Mouse (Mus musculus) hindbrain, embryonic 14.5 days (tissue): ENCODE data around the gene Sapcd1. TPM values are rescaled to one million over a fixed set of nuclear protein-coding genes. Genes with fewer than 3 reads are reported as not detected.
"Not testable (repeated sequence)": the region's sequence is repeated elsewhere in the genome, so short reads cannot be mapped to it uniquely, and the experiment has no call there.

Experiments
- ATAC-seq: fragments of 200-750 bp; cut with Nextera tagmentation; 2 replicates; pipeline ENCODE4 v1.8.0; 2017; ENCODE audit warnings: moderate number of reproducible peaks, mild to moderate bottlenecking, moderate TSS enrichment, moderate library complexity; ENCODE audit not compliant: low FRiP score
- DNase-seq: peaks from one replicate; pipeline ENCODE4 v3.0.0-alpha.2; 2015; ENCODE audit warnings: low spot score
- H3K27ac ChIP-seq: fragments of 300-500 bp; sonication (generic); 2 replicates; pipeline ENCODE4 v1.5.1; 2014; ENCODE audit warnings: mild to moderate bottlenecking, moderate library complexity
- H3K27me3 ChIP-seq: fragments of 300-500 bp; sonication (generic); 2 replicates; pipeline ENCODE4 v1.6.1; 2014; ENCODE audit warnings: mild to moderate bottlenecking, low read length, mixed read lengths; ENCODE audit not compliant: control insufficient read depth, insufficient read depth
- H3K36me3 ChIP-seq: fragments of 300-500 bp; sonication (generic); replicated peaks from 2 replicates; pipeline ENCODE4 v1.6.1; 2014; ENCODE audit not compliant: control insufficient read depth, insufficient read depth
- H3K4me1 ChIP-seq: fragments of 300-500 bp; sonication (generic); replicated peaks from 2 replicates; pipeline ENCODE4 v1.6.1; 2014; ENCODE audit warnings: antibody characterized with exemption, low read length, mixed read lengths; ENCODE audit not compliant: control insufficient read depth, insufficient read depth
- H3K4me2 ChIP-seq: fragments of 300-500 bp; sonication (generic); replicated peaks from 2 replicates; pipeline ENCODE4 v1.6.1; 2014; ENCODE audit warnings: mild to moderate bottlenecking, moderate library complexity
- H3K4me3 ChIP-seq: fragments of 300-500 bp; sonication (generic); replicated peaks from 2 replicates; pipeline ENCODE4 v1.5.1; 2014; ENCODE audit warnings: mild to moderate bottlenecking, low read length
- H3K9ac ChIP-seq: fragments of 300-500 bp; sonication (generic); 2 replicates; pipeline ENCODE4 v1.6.1; 2014
- H3K9me3 ChIP-seq: fragments of 300-500 bp; sonication (generic); 2 replicates; pipeline ENCODE4 v1.6.1; 2016; ENCODE audit warnings: low read length; ENCODE audit not compliant: control insufficient read depth
- WGBS: fragments of 180-500 bp; shearing (Covaris S2); extraction: QIAGEN DNeasy Blood & Tissue Kit; methylation state at CpG from one replicate; pipeline ENCODE4 v1.1.7; 2014; 5-methylcytosine and 5-hydroxymethylcytosine counted together
- polyA plus RNA-seq: library from polyadenylated mRNA; unstranded; fragments of >200 nt; fragmentation: Nextera tagmentation; extraction: Ambion mirVana; gene quantifications from 2 replicates; pipeline ENCODE4 v1.2.1, GENCODE M21; 2014

The Sapcd1 gene
- polyA plus RNA-seq, 1 experiment from 2014 or later, result 1.4 TPM

GRCm38 (mm10) chr17:35004075-35004717 lies 23.6 kb downstream of the Sapcd1 start:
- WGBS, result 96% methylated on average over 17 of the region's 17 CpGs
- DNase-seq, result no peak

DNA sequence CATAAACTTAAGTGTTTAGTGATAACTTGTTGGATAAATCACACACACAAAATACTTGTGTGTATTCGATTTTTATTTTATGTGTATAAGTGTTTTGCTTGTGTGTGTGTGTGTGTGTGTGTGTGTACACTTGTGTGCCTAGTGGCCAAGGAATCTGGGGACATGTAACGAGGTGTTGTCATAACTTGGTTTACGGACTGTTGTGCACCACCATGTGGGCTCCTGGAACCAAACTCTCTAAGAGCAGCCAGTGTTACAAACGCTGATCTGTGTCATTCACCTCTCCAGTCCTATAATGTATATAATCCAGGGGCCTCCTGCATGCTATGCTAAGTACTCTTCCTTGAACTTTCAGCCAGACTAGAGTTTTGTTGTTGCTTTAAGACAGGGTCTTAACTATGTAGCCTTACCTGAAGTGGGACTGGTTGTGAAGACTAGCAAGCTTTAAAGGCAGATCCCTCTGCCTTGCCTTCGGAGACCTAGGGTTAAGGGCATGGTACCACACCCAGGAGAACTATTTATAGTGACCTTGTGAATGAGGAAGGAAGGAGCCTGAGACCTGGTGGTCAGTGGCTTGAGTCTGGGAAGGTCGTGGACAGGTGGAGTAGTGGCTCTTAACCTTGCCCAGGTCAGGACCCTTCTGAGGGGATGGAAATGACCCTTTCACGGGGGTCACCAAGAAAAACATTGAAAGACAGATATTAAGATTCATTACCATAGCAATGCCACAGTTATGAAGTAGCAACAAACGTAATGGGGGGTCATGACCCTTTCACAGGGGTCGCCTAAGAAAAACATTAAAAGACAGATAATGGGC lies 24.6 kb downstream of the Sapcd1 start:
- ATAC-seq (no peak), DNase-seq (no peak)
- 72% methylated on average over 9 of the region's 9 CpGs for WGBS
- Histone ChIP-seq H3K36me3 (peaks cover 39% of the 10 kb centered on the region), H3K4me2 (peak overlapping the region; percentile 100), H3K27ac (no peak overlapping the region), H3K4me1 (peaks cover 17% of the 10 kb centered on the region), H3K4me3 (no peak overlapping the region), H3K9me3 (no peaks in the 10 kb centered on the region), H3K27me3 (no peaks in the 10 kb centered on the region), H3K9ac (peak overlapping the region; percentile 92; the same call in 1 of the 2 replicates)

More at GRCm38 (mm10) chr17:35004075-35004717, 23.6 kb downstream of the Sapcd1 start:
- H3K36me3 ChIP-seq, result peaks cover 49% of the 10 kb centered on the region
- no peak overlapping the region for H3K9ac ChIP-seq
- peaks cover 17% of the 10 kb centered on the region for H3K4me1 ChIP-seq
- ATAC-seq, result no peak
- no peaks in the 10 kb centered on the region for H3K9me3 ChIP-seq
- no peak overlapping the region for H3K27ac ChIP-seq
- H3K4me2 ChIP-seq, result no peak overlapping the region
- no peaks in the 10 kb centered on the region for H3K27me3 ChIP-seq
- no peak overlapping the region for H3K4me3 ChIP-seq

GRCm38 (mm10) chr17:35002153-35002865 lies 25.5 kb downstream of the Sapcd1 start:
- WGBS, result 14% methylated on average over 12 of the region's 12 CpGs
- Histone ChIP-seq H3K4me3 (peak overlapping the region; percentile 92), H3K27ac (no peak overlapping the region), H3K4me1 (peaks cover 17% of the 10 kb centered on the region), H3K27me3 (no peaks in the 10 kb centered on the region), H3K36me3 (peaks cover 30% of the 10 kb centered on the region), H3K4me2 (peak overlapping the region; percentile 100), H3K9ac (peak overlapping the region; percentile 92), H3K9me3 (no peaks in the 10 kb centered on the region)
- DNase-seq (no peak), ATAC-seq (no peak)

DNA sequence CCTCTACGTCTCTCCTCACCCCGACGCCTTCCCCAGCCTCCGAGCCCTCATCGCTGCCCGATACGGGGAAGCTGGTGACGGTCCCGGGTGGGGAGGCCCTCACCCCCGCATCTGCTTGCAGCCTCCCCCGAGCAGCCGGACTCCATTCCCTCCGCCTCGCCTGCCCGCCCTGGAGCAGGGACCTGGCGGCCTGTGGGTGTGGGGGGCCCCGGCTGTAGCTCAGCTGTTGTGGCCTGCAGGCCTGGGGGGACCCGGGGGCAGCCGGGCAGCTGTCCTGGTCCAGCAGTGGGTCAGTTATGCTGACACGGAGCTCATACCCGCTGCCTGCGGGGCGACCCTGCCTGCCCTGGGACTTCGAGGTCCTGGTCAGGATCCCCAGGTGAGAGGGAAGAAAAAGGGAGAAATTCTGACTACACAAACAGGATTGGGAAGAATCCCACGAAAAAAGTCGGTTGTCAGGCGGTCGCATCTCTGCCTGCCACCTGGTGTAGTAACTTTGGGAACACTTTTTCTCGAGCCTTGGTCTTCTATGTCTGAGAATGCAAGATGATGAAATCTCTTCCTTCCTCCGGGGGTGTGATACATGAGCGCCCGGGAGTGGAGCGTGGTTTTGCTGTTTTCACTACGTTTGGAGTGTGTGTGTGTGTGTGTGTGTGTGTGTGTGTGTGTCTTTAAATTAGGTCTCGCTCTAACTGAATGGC lies 26.2 kb downstream of the Sapcd1 start:
- no peaks in the 10 kb centered on the region for H3K27me3 ChIP-seq
- peaks cover 23% of the 10 kb centered on the region for H3K36me3 ChIP-seq
- H3K4me1 ChIP-seq, result peaks cover 17% of the 10 kb centered on the region
- peak overlapping the region; percentile 92 for H3K4me3 ChIP-seq
- no peak; the same call in 1 of the 2 replicates for ATAC-seq
- H3K27ac ChIP-seq, result peak overlapping the region; percentile 96
- no peaks in the 10 kb centered on the region for H3K9me3 ChIP-seq
- under 1% methylated on average over 35 of the region's 35 CpGs for WGBS
- H3K4me2 ChIP-seq, result peak overlapping the region; percentile 100
- H3K9ac ChIP-seq, result peak overlapping the region; percentile 92
- peak; percentile 25 for DNase-seq

- Histone ChIP-seq H3K36me3 (peaks cover 18% of the 10 kb centered on the region), H3K27me3 (no peaks in the 10 kb centered on the region), H3K27ac (peak within 1 kb of the TSS; percentile 96), H3K9me3 (no peaks in the 10 kb centered on the region), H3K4me2 (peak within 1 kb of the TSS; percentile 100), H3K4me1 (peaks cover 17% of the 10 kb centered on the region), H3K9ac (peak within 1 kb of the TSS; percentile 92), H3K4me3 (peak within 1 kb of the TSS; percentile 92)
- DNase-seq (peak; percentile 81), ATAC-seq (peak; percentile 88)
- under 1% methylated on average over 66 of the region's 83 CpGs for WGBS
Observed at GRCm38 (mm10) chr17:35000717-35001451, 26.9 kb downstream of the Sapcd1 start, which contains the start of gene Vars. Gene Vars (plus strand): TSS chr17:35000987.

DNA sequence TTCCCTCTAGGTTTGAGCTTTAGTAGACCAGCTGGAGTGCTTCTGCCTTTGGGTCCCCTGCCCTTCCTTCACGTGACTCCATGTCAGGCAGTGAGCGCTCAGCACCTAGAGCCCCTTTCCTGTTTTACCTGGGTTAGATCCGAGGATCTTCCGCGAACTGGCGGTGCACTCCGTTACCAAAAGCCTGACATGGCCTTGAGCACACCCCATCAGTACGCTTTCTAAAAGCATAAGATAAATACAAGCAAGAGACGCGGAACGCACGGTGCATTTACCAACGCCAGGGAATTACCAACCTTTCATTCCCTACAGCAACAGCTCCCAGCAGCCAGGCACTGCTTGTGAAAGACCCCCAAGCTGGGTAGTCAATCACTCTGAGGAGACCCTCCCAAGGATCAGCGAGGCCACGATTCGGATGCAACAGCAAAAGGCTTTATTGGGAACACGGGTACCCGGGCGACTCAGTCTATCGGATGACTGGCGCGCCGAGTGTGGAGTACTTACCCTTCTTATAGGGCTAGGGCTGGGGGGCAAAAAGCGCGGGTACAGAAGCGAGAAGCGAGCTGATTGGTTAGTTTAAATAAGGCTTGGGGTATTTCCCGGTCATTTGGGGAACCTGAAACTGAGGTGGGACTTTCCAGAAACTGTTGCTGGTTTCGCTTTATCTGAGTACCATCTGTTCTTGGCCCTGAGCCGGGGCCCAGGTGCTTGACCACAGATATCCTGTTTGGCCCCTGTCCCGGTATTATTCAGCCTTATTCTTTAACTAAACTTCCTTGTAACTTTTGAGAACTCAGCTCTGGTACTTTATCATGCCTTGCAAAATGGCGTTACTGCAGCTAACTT lies 27.7 kb downstream of the Sapcd1 start:
- not testable (repeated sequence) for H3K9me3 ChIP-seq, H3K27me3 ChIP-seq, ATAC-seq, H3K36me3 ChIP-seq, DNase-seq
- peak overlapping the region; percentile 92 for H3K4me3 ChIP-seq
- peaks cover 17% of the 10 kb centered on the region for H3K4me1 ChIP-seq
- H3K9ac ChIP-seq, result peak overlapping the region; percentile 92
- peak overlapping the region; percentile 96 for H3K27ac ChIP-seq
- peak overlapping the region; percentile 100 for H3K4me2 ChIP-seq
- WGBS, result 25% methylated on average over 28 of the region's 32 CpGs

DNA sequence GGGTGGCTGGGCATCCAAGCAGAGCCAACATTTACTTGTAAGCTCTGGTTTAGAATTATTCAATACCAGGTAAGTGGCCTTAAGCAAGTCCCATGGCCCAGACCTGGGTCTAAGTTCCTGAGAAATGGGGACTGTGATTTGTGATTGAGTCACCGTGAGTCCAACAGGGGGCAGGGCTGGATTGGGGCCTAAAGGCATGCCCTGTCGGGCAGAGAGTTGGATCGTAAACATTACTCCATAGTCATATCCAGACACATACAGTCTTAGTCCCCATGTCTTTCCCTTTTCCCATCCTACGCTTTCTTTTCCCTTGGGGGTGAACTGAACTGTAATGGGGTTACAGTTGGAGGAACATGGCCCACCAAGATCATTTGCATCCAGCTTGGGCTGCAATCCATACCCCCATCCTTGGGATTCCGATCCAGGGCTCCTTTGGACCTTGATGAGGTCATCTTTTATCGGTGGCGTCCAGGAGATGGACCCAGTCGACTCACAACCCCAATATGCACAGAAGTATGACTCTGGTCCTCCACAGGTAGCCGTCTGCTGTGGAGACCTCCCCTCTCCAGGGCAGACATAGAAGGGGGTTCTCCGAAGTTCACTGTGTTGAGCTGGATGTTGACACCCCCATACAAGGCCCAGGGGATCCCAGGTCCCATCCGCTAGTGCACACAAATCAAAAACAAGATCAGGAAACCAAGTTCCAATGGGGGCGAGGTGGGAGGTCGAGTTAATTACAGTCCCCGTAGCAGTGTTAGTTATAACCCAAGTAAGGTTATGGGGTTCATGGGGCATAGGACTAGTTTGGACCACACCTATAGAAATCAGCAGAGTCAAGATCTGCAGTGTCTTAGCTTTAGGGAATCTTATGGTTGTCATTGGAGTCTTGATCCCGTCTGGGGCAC lies 29.0 kb downstream of the Sapcd1 start:
- Histone ChIP-seq H3K36me3 (no peaks in the 10 kb centered on the region), H3K27me3 (no peaks in the 10 kb centered on the region), H3K4me3 (no peak overlapping the region), H3K27ac (no peak overlapping the region), H3K9me3 (no peaks in the 10 kb centered on the region), H3K4me1 (peaks cover 17% of the 10 kb centered on the region), H3K9ac (no peak overlapping the region), H3K4me2 (no peak overlapping the region)
- DNase-seq (no peak), ATAC-seq (no peak)
- WGBS, result 94% methylated on average over 15 of the region's 15 CpGs
